Mouse (Mus musculus) midbrain, embryonic 15.5 days (tissue): Measurements from ENCODE around the gene Psmd12. TPM values are rescaled to one million over a fixed set of nuclear protein-coding genes. Genes with fewer than 3 reads are reported as not detected.

Experiments used
- polyA plus RNA-seq: library from polyadenylated mRNA; unstranded; fragments of >200 nt; fragmentation: Nextera tagmentation; extraction: Ambion mirVana; gene quantifications from 2 replicates; pipeline ENCODE4 v1.2.1, GENCODE M21; 2015

Gene Psmd12
- polyA plus RNA-seq, 1 experiment from 2014 or later = 148 TPM

Other genes with a start within 250 kb of the Psmd12 start
- gene Pitpnc1, start 8.8 kb upstream of the Psmd12 start, polyA plus RNA-seq = 43.0 and 43.7 TPM in 2 replicates
- gene Helz, start 68.4 kb downstream of the Psmd12 start, polyA plus RNA-seq = 17.3 and 17.8 TPM in 2 replicates
- gene Cacng1, start 237.0 kb downstream of the Psmd12 start, polyA plus RNA-seq = 0.22 and 0.23 TPM in 2 replicates